Mouse (Mus musculus): ENCODE measurements around the gene Fam43b. TPM values are rescaled to one million over a fixed set of nuclear protein-coding genes. Genes with fewer than 3 reads are reported as not detected.

Gene Fam43b
- polyA plus RNA-seq, 1 experiment from 2014 or later, result 8.4 TPM

DNA sequence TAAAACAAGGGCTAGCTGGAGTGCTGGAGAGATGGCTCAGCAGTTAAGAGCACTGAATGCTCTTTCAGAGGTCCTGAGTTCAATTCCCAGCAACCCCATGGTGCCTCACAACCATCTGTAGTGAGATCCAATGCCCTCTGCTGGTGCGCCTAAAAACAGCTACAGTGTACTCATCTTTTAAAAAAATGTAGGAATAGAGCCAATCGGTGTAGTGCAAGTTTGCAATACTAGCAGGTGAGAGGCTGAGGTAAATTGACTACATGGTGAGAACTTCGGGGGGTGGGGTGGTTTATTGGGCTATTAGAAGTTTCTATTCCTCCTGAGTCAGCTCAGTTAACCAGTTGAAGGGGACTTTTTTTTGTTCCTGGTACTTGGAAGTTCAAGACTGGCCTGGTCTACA is 21.2 kb downstream of the Fam43b start:
- WGBS, result 83% methylated on average over 3 of the region's 3 CpGs
- no peaks in the 10 kb centered on the region for H3K27me3 ChIP-seq (replicated peaks; ENCODE audit: control insufficient read depth, insufficient read depth, low read length)
- no peaks in the 10 kb centered on the region for H3K36me3 ChIP-seq (ENCODE audit: control insufficient read depth, insufficient read depth)
- no peak for ATAC-seq
- no peaks in the 10 kb centered on the region for H3K9me3 ChIP-seq (ENCODE audit: control insufficient read depth, low read length)
- no peak overlapping the region for H3K27ac ChIP-seq (ENCODE audit: low read length)
- H3K4me2 ChIP-seq (ENCODE audit: low read length), result no peak overlapping the region
- H3K4me1 ChIP-seq (replicated peaks; ENCODE audit: control insufficient read depth, insufficient read depth, low read length), result peaks cover 9% of the 10 kb centered on the region
- no peak overlapping the region for H3K9ac ChIP-seq (replicated peaks; ENCODE audit: low read depth, low read length)
- no peak overlapping the region for H3K4me3 ChIP-seq (replicated peaks; ENCODE audit: low read length)

DNA sequence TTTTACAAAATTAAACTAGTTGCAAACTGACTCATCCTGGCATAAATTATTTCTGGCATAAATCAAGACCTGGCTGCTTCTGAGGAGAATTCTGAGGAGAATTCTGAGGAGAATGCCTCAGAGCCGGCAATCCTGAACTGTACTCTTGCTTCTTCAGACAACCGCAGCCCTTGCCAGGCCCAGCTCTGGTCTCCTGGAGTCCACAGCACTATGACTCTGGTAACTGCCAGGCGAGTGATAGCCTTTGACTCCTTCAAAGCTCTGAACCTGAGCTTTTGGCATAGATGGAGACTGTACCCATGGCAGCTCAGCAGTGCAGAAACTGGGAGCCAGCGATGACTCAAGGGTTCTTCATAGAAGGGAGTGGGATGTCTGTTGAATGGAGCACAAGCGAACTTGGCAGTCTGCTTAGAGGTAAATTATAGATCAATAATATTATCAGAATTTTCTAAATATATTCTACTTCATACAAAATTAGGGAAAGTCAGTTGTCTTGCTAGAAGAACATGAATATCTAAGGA is 25.3 kb downstream of the Fam43b start:
- no peak for ATAC-seq
- H3K27ac ChIP-seq (ENCODE audit: low read length), result no peak overlapping the region
- H3K4me1 ChIP-seq (replicated peaks; ENCODE audit: control insufficient read depth, insufficient read depth, low read length), result peaks cover 8% of the 10 kb centered on the region
- WGBS, result 76% methylated on average over 5 of the region's 5 CpGs
- H3K4me2 ChIP-seq (ENCODE audit: low read length), result no peak overlapping the region
- H3K27me3 ChIP-seq (replicated peaks; ENCODE audit: control insufficient read depth, insufficient read depth, low read length), result peaks cover 14% of the 10 kb centered on the region; the same call in 1 of the 2 replicates
- no peak overlapping the region for H3K9ac ChIP-seq (replicated peaks; ENCODE audit: low read depth, low read length)
- no peaks in the 10 kb centered on the region for H3K9me3 ChIP-seq (ENCODE audit: control insufficient read depth, low read length)
- no peak overlapping the region for H3K4me3 ChIP-seq (replicated peaks; ENCODE audit: low read length)
- H3K36me3 ChIP-seq (ENCODE audit: control insufficient read depth, insufficient read depth), result no peaks in the 10 kb centered on the region

DNA sequence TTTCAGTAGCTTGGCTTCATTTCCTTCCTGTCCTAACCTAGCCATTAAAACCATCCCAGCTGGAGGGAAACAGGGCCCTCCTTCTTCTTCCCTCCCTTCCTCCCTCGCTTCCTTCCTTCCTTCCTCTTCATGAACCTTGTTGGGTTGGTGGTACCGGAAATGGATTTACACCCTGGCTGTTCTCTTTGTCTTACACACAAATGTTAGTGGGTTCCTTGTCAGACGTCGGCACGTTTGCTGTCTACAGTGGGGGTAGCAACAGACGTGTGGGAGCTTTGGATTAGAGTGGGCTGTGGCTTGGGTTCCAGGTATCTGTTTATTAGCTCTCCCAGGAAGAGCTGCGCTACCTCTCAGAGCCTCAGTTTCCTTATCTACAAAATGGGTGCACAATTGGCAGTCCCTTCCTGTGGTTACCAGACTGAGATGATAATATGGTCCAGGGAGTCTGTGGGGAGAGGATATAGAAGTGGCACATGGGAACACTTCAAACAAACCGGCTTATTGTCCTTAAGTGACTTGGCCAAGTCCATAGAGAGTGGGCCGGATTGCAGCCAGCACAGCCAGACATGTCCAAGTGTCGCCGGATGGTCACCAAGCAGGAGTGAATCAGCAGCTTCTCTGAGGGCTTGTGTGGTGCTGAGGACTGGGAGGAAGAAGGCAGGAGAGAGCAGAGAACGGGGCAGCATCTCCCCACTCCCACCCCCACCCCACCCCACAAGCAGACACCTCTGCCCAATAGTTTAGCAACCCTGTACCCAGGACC is 27.6 kb downstream of the Fam43b start:
- no peak for ATAC-seq
- Histone ChIP-seq H3K9ac (replicated peaks; ENCODE audit: low read depth, low read length) (no peak overlapping the region), H3K4me3 (replicated peaks; ENCODE audit: low read length) (no peak overlapping the region), H3K4me2 (ENCODE audit: low read length) (no peak overlapping the region), H3K9me3 (ENCODE audit: control insufficient read depth, low read length) (no peaks in the 10 kb centered on the region), H3K36me3 (ENCODE audit: control insufficient read depth, insufficient read depth) (no peaks in the 10 kb centered on the region), H3K27me3 (replicated peaks; ENCODE audit: control insufficient read depth, insufficient read depth, low read length) (peaks cover 14% of the 10 kb centered on the region; the same call in 1 of the 2 replicates), H3K27ac (ENCODE audit: low read length) (no peak overlapping the region), H3K4me1 (replicated peaks; ENCODE audit: control insufficient read depth, insufficient read depth, low read length) (peaks cover 8% of the 10 kb centered on the region)
- 86% methylated on average over 12 of the region's 12 CpGs for WGBS

DNA sequence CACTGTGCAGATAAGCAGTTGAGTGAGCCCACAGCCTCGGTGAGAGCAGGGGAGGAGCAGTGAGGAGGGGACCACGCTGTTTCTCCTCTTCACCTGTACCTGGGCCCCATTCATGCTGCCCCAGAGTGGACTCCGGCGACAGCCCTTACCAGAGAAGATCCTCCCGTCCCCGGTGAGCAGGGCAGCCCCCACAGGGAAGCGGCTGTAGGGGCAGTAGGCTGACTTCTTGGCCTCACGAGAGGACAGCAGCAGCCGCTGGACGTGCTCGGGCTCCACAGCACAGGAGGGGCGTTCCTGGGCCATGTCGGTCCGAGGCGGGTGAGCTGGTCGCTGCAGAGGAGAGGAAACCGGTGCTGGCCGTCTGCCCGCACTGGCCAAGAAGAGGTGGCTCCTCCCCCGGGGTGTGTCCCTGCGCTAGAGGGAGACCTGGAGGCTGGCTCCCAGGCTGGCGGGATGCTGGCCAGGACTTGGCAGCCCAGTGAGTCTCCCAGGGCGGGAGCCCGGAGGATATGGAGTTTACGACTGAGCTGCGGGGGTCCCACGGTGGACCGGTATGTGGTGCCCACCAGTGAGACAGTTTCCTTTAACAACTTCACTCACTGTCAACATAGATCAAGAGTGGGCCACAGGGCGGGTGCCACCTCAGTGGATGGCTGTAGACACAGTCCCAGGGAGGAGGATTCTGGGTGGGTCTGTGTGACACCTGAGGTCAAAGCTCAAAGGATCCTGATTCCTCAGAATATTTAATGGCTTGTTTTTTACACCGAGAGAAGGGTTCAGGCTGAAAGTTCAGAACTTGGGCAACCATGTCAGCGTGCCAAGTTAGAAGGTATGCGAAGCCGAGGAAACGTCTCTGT is 28.5 kb downstream of the Fam43b start, which contains the start of gene Cda:
Gene Cda, minus strand, starts transcription at position 352 of the 857 bp plus-strand sequence.
- H3K27me3 ChIP-seq (replicated peaks; ENCODE audit: control insufficient read depth, insufficient read depth, low read length), result peaks cover 14% of the 10 kb centered on the region; the same call in 1 of the 2 replicates
- WGBS, result 9% methylated on average over 33 of the region's 34 CpGs
- peak within 1 kb of the TSS; percentile 18 for H3K9ac ChIP-seq (replicated peaks; ENCODE audit: low read depth, low read length)
- peak within 1 kb of the TSS; percentile 48 for H3K4me2 ChIP-seq (ENCODE audit: low read length)
- peak; percentile 52; the same call in 1 of the 2 replicates for ATAC-seq
- H3K9me3 ChIP-seq (ENCODE audit: control insufficient read depth, low read length), result no peaks in the 10 kb centered on the region
- H3K4me3 ChIP-seq (replicated peaks; ENCODE audit: low read length), result peak within 1 kb of the TSS; percentile 19
- no peaks in the 10 kb centered on the region for H3K36me3 ChIP-seq (ENCODE audit: control insufficient read depth, insufficient read depth)
- H3K4me1 ChIP-seq (replicated peaks; ENCODE audit: control insufficient read depth, insufficient read depth, low read length), result peaks cover 8% of the 10 kb centered on the region
- no peak within 1 kb of the TSS for H3K27ac ChIP-seq (ENCODE audit: low read length)

DNA sequence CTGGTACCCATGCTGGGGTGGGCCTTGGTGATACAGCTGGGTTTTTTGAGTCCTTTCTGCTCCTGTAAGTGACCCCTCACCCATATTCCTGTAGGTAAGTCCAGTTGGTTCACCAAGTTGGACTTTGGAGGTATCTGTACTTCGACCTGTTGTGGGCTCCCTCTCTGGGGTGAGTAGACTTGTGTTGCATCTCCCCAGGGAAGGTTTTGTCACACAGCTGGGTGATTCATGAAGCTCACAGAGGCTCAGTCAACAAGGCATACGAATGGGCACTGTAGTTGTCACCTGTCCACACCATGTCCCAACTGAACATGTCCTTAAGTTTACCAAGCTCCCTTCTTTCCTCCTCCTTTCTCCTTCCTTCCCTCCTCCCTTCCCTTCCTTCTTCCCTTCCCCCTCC is 29.8 kb downstream of the Fam43b start:
- Histone ChIP-seq H3K4me1 (replicated peaks; ENCODE audit: control insufficient read depth, insufficient read depth, low read length) (peaks cover 8% of the 10 kb centered on the region), H3K9ac (replicated peaks; ENCODE audit: low read depth, low read length) (no peak overlapping the region), H3K9me3 (ENCODE audit: control insufficient read depth, low read length) (no peaks in the 10 kb centered on the region), H3K4me3 (replicated peaks; ENCODE audit: low read length) (no peak overlapping the region), H3K27me3 (replicated peaks; ENCODE audit: control insufficient read depth, insufficient read depth, low read length) (peaks cover 14% of the 10 kb centered on the region; the same call in 1 of the 2 replicates), H3K4me2 (ENCODE audit: low read length) (no peak overlapping the region), H3K27ac (ENCODE audit: low read length) (no peak overlapping the region), H3K36me3 (ENCODE audit: control insufficient read depth, insufficient read depth) (no peaks in the 10 kb centered on the region)
- WGBS, result 87% methylated on average over 2 of the region's 2 CpGs
- no peak for ATAC-seq

DNA sequence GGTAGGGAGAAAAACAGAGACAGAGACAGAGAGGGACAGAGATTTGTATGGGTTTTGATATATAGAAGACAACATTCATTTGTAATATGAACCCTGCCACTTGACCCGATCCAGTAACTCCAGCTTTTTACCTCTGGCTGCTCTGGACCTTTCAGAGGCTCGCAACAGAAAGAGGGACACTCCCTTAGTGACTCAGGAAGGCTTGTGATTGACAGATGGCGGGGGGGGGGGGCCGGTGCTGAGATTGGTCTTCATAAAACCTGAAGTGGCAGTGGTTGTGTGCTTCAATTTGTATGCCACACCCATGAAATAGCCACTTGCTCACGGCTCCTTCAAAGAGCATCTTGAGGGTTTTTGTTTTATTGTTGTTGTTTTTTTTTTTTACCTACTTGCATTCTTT is 32.8 kb downstream of the Fam43b start:
- no peak overlapping the region for H3K4me3 ChIP-seq (replicated peaks; ENCODE audit: low read length)
- H3K4me1 ChIP-seq (replicated peaks; ENCODE audit: control insufficient read depth, insufficient read depth, low read length), result peaks cover 8% of the 10 kb centered on the region
- H3K9ac ChIP-seq (replicated peaks; ENCODE audit: low read depth, low read length), result no peak overlapping the region
- no peaks in the 10 kb centered on the region for H3K9me3 ChIP-seq (ENCODE audit: control insufficient read depth, low read length)
- H3K36me3 ChIP-seq (ENCODE audit: control insufficient read depth, insufficient read depth), result no peaks in the 10 kb centered on the region
- 70% methylated on average over 5 of the region's 5 CpGs for WGBS
- ATAC-seq, result no peak
- H3K27me3 ChIP-seq (replicated peaks; ENCODE audit: control insufficient read depth, insufficient read depth, low read length), result peaks cover 14% of the 10 kb centered on the region; the same call in 1 of the 2 replicates
- no peak overlapping the region for H3K4me2 ChIP-seq (ENCODE audit: low read length)
- H3K27ac ChIP-seq (ENCODE audit: low read length), result no peak overlapping the region

DNA sequence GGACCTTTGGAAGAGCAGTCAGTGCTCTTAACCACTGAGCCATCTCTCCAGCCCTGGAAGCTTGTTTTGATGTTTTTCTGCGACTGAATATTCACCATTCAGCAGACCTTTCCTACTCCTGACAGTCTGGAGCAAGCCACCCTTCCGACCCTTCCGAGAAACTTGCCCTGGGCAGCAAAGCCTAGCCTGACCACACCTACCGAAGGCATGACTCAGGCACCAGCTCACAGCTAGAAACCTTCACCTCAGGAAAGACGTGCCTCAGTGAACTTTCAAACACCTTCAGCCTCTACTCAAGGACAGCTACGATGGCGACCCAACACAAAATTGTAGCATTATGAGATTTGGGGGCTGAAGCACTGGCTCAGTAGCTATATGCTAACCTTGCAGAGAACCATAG is 33.4 kb downstream of the Fam43b start:
- Histone ChIP-seq H3K4me2 (ENCODE audit: low read length) (no peak overlapping the region), H3K27me3 (replicated peaks; ENCODE audit: control insufficient read depth, insufficient read depth, low read length) (peaks cover 8% of the 10 kb centered on the region; the same call in 1 of the 2 replicates), H3K27ac (ENCODE audit: low read length) (no peak overlapping the region), H3K4me3 (replicated peaks; ENCODE audit: low read length) (no peak overlapping the region), H3K9ac (replicated peaks; ENCODE audit: low read depth, low read length) (no peak overlapping the region), H3K36me3 (ENCODE audit: control insufficient read depth, insufficient read depth) (no peaks in the 10 kb centered on the region), H3K4me1 (replicated peaks; ENCODE audit: control insufficient read depth, insufficient read depth, low read length) (peaks cover 4% of the 10 kb centered on the region), H3K9me3 (ENCODE audit: control insufficient read depth, low read length) (no peaks in the 10 kb centered on the region)
- WGBS, result 90% methylated on average over 7 of the region's 7 CpGs
- no peak for ATAC-seq

DNA sequence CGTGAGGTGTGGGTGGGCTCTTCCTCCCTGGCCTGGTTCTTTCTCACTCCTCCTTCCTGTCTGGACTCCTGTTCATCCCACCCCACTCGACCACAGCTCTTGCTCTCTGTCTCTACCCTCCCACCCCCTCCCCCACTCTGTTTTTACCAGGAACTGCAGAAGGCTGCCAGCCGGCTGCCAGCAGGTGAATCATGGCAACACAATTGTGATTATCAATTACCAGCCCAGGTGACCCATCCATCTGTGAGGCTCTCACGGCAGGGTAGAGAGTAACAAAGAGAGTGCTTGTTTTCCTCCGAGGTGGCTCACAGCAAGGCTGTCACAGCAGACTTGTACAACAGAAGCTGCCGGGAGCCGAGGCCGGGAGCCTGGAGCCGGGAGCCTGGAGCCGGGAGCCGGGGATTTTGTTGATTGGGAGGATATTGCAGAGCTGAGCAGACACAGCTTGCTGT is 34.9 kb downstream of the Fam43b start:
- 5% methylated on average over 11 of the region's 11 CpGs for WGBS
- peak overlapping the region; percentile 25 for H3K4me2 ChIP-seq (ENCODE audit: low read length)
- 0 out of 2 replicates have a peak overlapping the region, but pooled peaks have one; percentile 7 for H3K9ac ChIP-seq (replicated peaks; ENCODE audit: low read depth, low read length)
- 0 out of 2 replicates have a peak overlapping the region, but pooled peaks have one; percentile 2 for H3K27ac ChIP-seq (ENCODE audit: low read length)
- no peaks in the 10 kb centered on the region for H3K36me3 ChIP-seq (ENCODE audit: control insufficient read depth, insufficient read depth)
- no peaks in the 10 kb centered on the region for H3K9me3 ChIP-seq (ENCODE audit: control insufficient read depth, low read length)
- ATAC-seq, result peak; percentile 28; the same call in 1 of the 2 replicates
- no peak overlapping the region for H3K4me3 ChIP-seq (replicated peaks; ENCODE audit: low read length)
- no peaks in the 10 kb centered on the region for H3K27me3 ChIP-seq (replicated peaks; ENCODE audit: control insufficient read depth, insufficient read depth, low read length)
- no peaks in the 10 kb centered on the region; the same call in none of the 2 replicates for H3K4me1 ChIP-seq (replicated peaks; ENCODE audit: control insufficient read depth, insufficient read depth, low read length)

DNA sequence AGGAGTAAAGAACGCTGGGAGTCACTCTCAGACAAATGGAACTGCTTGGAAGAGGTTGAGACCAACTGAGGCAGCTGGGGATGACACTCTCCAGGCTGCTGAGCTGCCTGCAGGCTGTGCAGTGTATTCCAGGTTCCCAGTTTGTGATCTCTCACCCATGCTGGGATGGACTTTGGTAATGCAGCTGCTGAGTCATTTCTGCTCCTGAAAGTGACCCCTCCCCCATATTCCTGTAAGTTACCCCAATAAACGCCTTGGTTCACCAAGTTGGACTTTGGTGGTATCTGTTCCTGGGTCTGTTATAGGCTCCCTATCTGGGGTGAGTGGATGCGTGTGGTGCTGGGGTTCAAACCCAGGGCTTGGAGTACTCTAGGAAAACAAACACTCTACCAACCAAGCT is 38.2 kb downstream of the Fam43b start:
- Histone ChIP-seq H3K4me1 (replicated peaks; ENCODE audit: control insufficient read depth, insufficient read depth, low read length) (no peaks in the 10 kb centered on the region; the same call in none of the 2 replicates), H3K27ac (ENCODE audit: low read length) (no peak overlapping the region), H3K4me2 (ENCODE audit: low read length) (no peak overlapping the region), H3K27me3 (replicated peaks; ENCODE audit: control insufficient read depth, insufficient read depth, low read length) (no peaks in the 10 kb centered on the region), H3K36me3 (ENCODE audit: control insufficient read depth, insufficient read depth) (no peaks in the 10 kb centered on the region), H3K9me3 (ENCODE audit: control insufficient read depth, low read length) (no peaks in the 10 kb centered on the region), H3K4me3 (replicated peaks; ENCODE audit: low read length) (no peak overlapping the region), H3K9ac (replicated peaks; ENCODE audit: low read depth, low read length) (no peak overlapping the region)
- 77% methylated on average over 3 of the region's 3 CpGs for WGBS
- no peak for ATAC-seq

All from forebrain, embryonic 16.5 days (tissue).